Mouse (Mus musculus): ENCODE results near the gene Plekha8. TPM values are rescaled to one million over a fixed set of nuclear protein-coding genes. Genes with fewer than 3 reads are reported as not detected.
A peak's percentile ranks its signal among the peaks of the same experiment; 100 is the strongest.

Plekha8 gene
- polyA plus RNA-seq, 1 experiment from 2014 or later: 21.4 TPM

DNA sequence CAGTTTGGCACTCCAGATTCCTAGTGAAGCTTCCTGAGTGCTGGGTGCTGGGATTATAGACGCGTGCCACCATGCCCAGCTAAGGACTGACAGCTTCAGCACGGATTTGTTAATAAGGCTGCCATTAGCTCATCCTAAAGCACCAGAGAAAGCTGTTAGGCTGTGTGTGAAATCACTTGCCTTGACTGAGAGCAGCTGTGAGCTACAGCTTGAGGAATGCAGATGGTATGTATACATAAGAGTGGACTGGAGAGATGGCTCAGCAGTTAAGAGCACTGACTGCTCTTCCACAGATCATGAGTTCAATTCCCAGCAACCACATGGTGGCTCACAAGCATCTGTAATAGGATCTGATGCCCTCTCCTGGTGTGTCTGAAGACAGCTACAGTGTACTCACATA lies 22.5 kb downstream of the Plekha8 start:
- Histone ChIP-seq H3K4me3 (ENCODE audit: low read depth, low read length) (no peak overlapping the region), H3K27ac (ENCODE audit: low read depth, low read length) (no peak overlapping the region), H3K36me3 (ENCODE audit: control insufficient read depth, insufficient read depth, low read length) (peaks cover 2% of the 10 kb centered on the region; the same call in 1 of the 2 replicates), H3K9me3 (ENCODE audit: control insufficient read depth, low read length) (no peaks in the 10 kb centered on the region), H3K4me1 (ENCODE audit: control insufficient read depth, insufficient read depth, low read length) (no peaks in the 10 kb centered on the region), H3K9ac (ENCODE audit: low read length) (no peak overlapping the region), H3K27me3 (ENCODE audit: control insufficient read depth, insufficient read depth, low read length) (no peaks in the 10 kb centered on the region), H3K4me2 (ENCODE audit: low read depth) (no peak overlapping the region)
- no peak for ATAC-seq (ENCODE audit: insufficient read depth, low FRiP score, low TSS enrichment)
- WGBS: 82% methylated on average over 3 of the region's 3 CpGs
- no peak for DNase-seq (ENCODE audit: low spot score)

DNA sequence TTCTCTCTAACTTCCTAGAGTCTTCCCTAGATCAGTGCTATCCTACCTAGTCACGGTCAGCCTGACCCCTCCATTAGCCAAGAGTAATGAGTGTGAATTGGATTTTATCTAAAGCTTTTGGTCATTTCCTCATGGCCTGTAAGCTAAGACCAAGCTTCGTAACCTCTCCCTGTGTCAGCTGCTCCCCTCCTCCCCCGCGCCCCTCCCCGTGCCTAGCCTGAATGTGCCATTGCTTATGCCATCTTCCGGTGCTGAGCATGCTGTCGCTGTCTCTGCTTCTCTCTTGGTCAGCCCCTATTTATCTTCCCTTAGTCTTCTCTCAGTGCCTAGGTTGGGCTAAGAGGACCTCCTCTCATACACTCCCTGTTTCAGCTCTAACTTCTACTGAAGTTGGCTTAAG lies 24.6 kb downstream of the Plekha8 start:
- no peak overlapping the region for H3K27ac ChIP-seq (ENCODE audit: low read depth, low read length)

DNA sequence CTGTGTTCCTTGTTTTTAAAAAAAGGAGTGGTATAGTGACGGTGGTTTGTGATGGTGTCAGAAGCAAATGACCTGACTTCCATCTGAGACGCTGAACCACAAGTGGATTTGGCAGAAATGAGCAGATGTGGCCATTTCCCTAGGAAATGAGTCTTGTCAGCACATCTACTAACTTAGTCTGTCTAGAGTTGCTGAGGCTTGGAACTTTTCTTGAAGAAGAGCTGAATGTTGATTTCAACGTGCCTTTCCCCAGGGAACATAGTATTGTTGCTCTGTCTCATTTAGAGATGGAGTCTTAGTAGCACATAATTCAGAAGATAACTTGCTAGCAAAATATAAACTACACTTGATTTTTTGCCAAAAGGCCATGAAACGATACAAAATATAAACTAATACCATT lies 25.4 kb downstream of the Plekha8 start:
- Histone ChIP-seq H3K4me1 (ENCODE audit: control insufficient read depth, insufficient read depth, low read length) (no peaks in the 10 kb centered on the region), H3K4me2 (ENCODE audit: low read depth) (no peak overlapping the region), H3K27me3 (ENCODE audit: control insufficient read depth, insufficient read depth, low read length) (no peaks in the 10 kb centered on the region), H3K9ac (ENCODE audit: low read length) (no peak overlapping the region), H3K27ac (ENCODE audit: low read depth, low read length) (no peak overlapping the region), H3K4me3 (ENCODE audit: low read depth, low read length) (no peak overlapping the region), H3K36me3 (ENCODE audit: control insufficient read depth, insufficient read depth, low read length) (peaks cover 2% of the 10 kb centered on the region; the same call in 1 of the 2 replicates), H3K9me3 (ENCODE audit: control insufficient read depth, low read length) (no peaks in the 10 kb centered on the region)
- 80% methylated on average over 4 of the region's 4 CpGs for WGBS
- ATAC-seq (ENCODE audit: insufficient read depth, low FRiP score, low TSS enrichment): no peak
- DNase-seq (ENCODE audit: low spot score): no peak

More for the DNA sequence above, 24.6 kb downstream of the Plekha8 start:
- 97% methylated on average over 7 of the region's 7 CpGs for WGBS
- Histone ChIP-seq H3K4me2 (ENCODE audit: low read depth) (no peak overlapping the region), H3K27me3 (ENCODE audit: control insufficient read depth, insufficient read depth, low read length) (no peaks in the 10 kb centered on the region), H3K4me1 (ENCODE audit: control insufficient read depth, insufficient read depth, low read length) (no peaks in the 10 kb centered on the region), H3K9me3 (ENCODE audit: control insufficient read depth, low read length) (no peaks in the 10 kb centered on the region), H3K9ac (ENCODE audit: low read length) (no peak overlapping the region), H3K36me3 (ENCODE audit: control insufficient read depth, insufficient read depth, low read length) (peaks cover 2% of the 10 kb centered on the region; the same call in 1 of the 2 replicates), H3K4me3 (ENCODE audit: low read depth, low read length) (no peak overlapping the region)
- ATAC-seq (ENCODE audit: insufficient read depth, low FRiP score, low TSS enrichment): no peak
- DNase-seq (ENCODE audit: low spot score): no peak

DNA sequence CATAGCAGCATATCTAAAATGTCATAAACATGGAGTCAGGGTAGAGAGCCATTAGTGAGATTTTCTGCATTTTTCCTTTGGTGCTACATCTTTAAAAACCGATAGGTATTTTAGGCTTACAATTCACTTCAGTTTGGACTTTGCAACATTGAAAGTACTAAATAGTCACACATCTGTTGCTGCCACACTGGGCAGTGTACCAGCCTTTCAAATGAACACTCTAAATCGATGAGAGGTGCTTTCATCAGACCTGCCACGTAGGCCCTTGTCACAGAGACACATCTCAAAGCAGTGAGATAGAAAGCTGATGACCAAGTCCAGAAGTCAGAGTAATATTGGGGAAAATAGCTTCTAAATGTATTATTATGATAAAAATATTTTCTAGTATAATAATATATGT lies 33.5 kb downstream of the Plekha8 start:
- no peaks in the 10 kb centered on the region for H3K4me1 ChIP-seq (ENCODE audit: control insufficient read depth, insufficient read depth, low read length)
- no peak for DNase-seq (ENCODE audit: low spot score)
- H3K27me3 ChIP-seq (ENCODE audit: control insufficient read depth, insufficient read depth, low read length): no peaks in the 10 kb centered on the region
- no peak overlapping the region for H3K27ac ChIP-seq (ENCODE audit: low read depth, low read length)
- H3K4me2 ChIP-seq (ENCODE audit: low read depth): no peak overlapping the region
- ATAC-seq (ENCODE audit: insufficient read depth, low FRiP score, low TSS enrichment): no peak
- no peak overlapping the region for H3K4me3 ChIP-seq (ENCODE audit: low read depth, low read length)
- no peak overlapping the region for H3K9ac ChIP-seq (ENCODE audit: low read length)
- H3K36me3 ChIP-seq (ENCODE audit: control insufficient read depth, insufficient read depth, low read length): no peaks in the 10 kb centered on the region
- H3K9me3 ChIP-seq (ENCODE audit: control insufficient read depth, low read length): no peaks in the 10 kb centered on the region
- WGBS: 90% methylated on average over 3 of the region's 3 CpGs

DNA sequence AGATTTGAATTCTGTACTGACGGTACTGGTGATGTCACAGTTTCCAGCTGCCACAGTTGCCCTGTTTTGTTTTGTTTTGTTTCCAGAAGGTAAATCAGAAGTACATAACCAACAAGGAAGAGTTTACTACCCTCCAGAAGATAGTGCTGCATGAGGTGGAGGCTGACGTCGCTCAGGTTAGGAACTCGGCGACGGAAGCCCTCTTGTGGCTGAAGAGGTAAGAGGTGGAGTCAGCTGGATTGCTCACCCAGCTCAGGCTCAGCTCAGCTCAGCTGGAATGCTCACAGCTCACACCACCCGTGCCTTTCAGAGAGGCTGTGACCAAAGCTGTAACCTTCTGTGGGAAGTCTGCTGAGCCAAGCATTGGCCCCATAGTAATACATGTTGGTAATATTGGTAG lies 34.8 kb downstream of the Plekha8 start:
- peak; percentile 28 for DNase-seq (ENCODE audit: low spot score)
- H3K4me2 ChIP-seq (ENCODE audit: low read depth): no peak overlapping the region
- no peaks in the 10 kb centered on the region for H3K9me3 ChIP-seq (ENCODE audit: control insufficient read depth, low read length)
- no peaks in the 10 kb centered on the region for H3K4me1 ChIP-seq (ENCODE audit: control insufficient read depth, insufficient read depth, low read length)
- no peak overlapping the region for H3K4me3 ChIP-seq (ENCODE audit: low read depth, low read length)
- 31% methylated on average over 7 of the region's 7 CpGs for WGBS
- ATAC-seq (ENCODE audit: insufficient read depth, low FRiP score, low TSS enrichment): no peak
- H3K9ac ChIP-seq (ENCODE audit: low read length): no peak overlapping the region
- no peaks in the 10 kb centered on the region for H3K36me3 ChIP-seq (ENCODE audit: control insufficient read depth, insufficient read depth, low read length)
- no peaks in the 10 kb centered on the region for H3K27me3 ChIP-seq (ENCODE audit: control insufficient read depth, insufficient read depth, low read length)
- H3K27ac ChIP-seq (ENCODE audit: low read depth, low read length): no peak overlapping the region

DNA sequence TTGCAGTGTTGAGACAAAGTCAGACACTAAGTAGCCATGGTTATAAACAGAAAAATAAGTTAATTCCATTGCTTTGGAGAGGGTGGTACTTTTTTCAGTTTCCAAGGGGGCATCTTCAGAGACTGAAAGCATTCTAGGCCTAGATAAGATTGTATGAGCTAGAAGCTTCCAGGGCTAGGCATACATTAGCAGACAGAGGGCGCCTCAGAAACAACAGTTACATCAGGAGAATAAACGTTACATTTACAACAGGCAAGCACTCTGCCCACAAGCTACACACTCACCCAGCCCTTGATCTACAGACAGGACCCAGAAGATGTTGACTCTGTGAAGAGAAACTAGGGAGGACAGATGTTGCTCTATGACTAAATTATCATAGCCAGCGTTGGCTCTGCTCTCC lies 36.6 kb downstream of the Plekha8 start:
- DNase-seq (ENCODE audit: low spot score) (no peak), ATAC-seq (ENCODE audit: insufficient read depth, low FRiP score, low TSS enrichment) (no peak)
- no peaks in the 10 kb centered on the region for H3K27me3 ChIP-seq (ENCODE audit: control insufficient read depth, insufficient read depth, low read length)
- H3K9ac ChIP-seq (ENCODE audit: low read length): no peak overlapping the region
- H3K4me3 ChIP-seq (ENCODE audit: low read depth, low read length): no peak overlapping the region
- no peaks in the 10 kb centered on the region for H3K9me3 ChIP-seq (ENCODE audit: control insufficient read depth, low read length)
- no peaks in the 10 kb centered on the region for H3K4me1 ChIP-seq (ENCODE audit: control insufficient read depth, insufficient read depth, low read length)
- WGBS: 54% methylated on average over 3 of the region's 3 CpGs
- H3K27ac ChIP-seq (ENCODE audit: low read depth, low read length): no peak overlapping the region
- no peaks in the 10 kb centered on the region for H3K36me3 ChIP-seq (ENCODE audit: control insufficient read depth, insufficient read depth, low read length)
- H3K4me2 ChIP-seq (ENCODE audit: low read depth): no peak overlapping the region

DNA sequence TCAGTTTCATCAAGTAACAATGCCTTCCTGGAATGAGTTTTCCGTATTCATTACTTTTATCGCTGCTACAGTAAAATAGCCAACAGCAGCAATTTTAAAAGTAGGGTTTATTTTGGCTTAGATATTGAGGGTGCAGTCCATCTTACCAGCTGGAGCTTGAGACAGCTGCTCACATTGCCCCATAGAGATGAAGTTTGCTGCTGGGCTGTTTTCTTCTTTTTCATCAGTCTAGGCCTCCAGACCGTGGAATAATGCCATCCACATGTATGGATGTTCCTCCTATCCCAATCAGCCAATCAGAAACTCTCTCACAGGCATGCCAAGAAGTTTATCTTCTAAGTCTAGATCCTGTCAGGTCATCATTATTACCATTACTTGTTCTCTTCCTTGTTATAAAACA lies 45.0 kb downstream of the Plekha8 start:
- ATAC-seq (ENCODE audit: insufficient read depth, low FRiP score, low TSS enrichment) (no peak), DNase-seq (ENCODE audit: low spot score) (no peak)
- Histone ChIP-seq H3K4me3 (ENCODE audit: low read depth, low read length) (no peak overlapping the region), H3K4me1 (ENCODE audit: control insufficient read depth, insufficient read depth, low read length) (no peaks in the 10 kb centered on the region), H3K4me2 (ENCODE audit: low read depth) (no peak overlapping the region), H3K27me3 (ENCODE audit: control insufficient read depth, insufficient read depth, low read length) (no peaks in the 10 kb centered on the region), H3K9me3 (ENCODE audit: control insufficient read depth, low read length) (no peaks in the 10 kb centered on the region), H3K27ac (ENCODE audit: low read depth, low read length) (no peak overlapping the region), H3K9ac (ENCODE audit: low read length) (no peak overlapping the region), H3K36me3 (ENCODE audit: control insufficient read depth, insufficient read depth, low read length) (0 out of 2 replicates have a peak, but pooled peaks cover 2% of the 10 kb centered on the region)
- WGBS: 93% methylated on average over 3 of the region's 3 CpGs

DNA sequence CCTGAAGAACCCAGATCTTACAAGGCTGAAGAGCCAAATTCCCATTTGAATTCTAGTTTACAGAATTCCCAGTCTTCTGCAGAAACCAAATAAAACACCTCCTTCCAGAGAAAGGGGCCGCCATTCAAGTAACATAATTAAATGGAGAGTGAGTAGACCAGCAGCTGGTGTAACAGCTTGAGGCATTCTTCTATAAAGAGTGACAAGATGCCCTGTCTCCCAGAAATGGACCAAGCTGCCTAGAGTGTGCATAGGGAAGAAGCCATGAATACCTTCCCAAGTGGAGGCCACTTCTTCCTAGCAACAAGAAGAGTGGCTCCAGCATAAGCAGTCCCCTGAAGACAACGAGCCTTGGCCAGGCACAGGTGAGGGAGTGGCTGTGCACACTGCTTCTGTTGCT lies 47.0 kb downstream of the Plekha8 start:
- H3K27ac ChIP-seq (ENCODE audit: low read depth, low read length): no peak overlapping the region
- no peaks in the 10 kb centered on the region for H3K9me3 ChIP-seq (ENCODE audit: control insufficient read depth, low read length)
- 87% methylated on average over 2 of the region's 2 CpGs for WGBS
- no peaks in the 10 kb centered on the region for H3K27me3 ChIP-seq (ENCODE audit: control insufficient read depth, insufficient read depth, low read length)
- H3K4me1 ChIP-seq (ENCODE audit: control insufficient read depth, insufficient read depth, low read length): no peaks in the 10 kb centered on the region
- DNase-seq (ENCODE audit: low spot score) (no peak), ATAC-seq (ENCODE audit: insufficient read depth, low FRiP score, low TSS enrichment) (no peak)
- H3K4me2 ChIP-seq (ENCODE audit: low read depth): no peak overlapping the region
- H3K36me3 ChIP-seq (ENCODE audit: control insufficient read depth, insufficient read depth, low read length): 0 out of 2 replicates have a peak, but pooled peaks cover 2% of the 10 kb centered on the region
- no peak overlapping the region for H3K9ac ChIP-seq (ENCODE audit: low read length)
- H3K4me3 ChIP-seq (ENCODE audit: low read depth, low read length): no peak overlapping the region

DNA sequence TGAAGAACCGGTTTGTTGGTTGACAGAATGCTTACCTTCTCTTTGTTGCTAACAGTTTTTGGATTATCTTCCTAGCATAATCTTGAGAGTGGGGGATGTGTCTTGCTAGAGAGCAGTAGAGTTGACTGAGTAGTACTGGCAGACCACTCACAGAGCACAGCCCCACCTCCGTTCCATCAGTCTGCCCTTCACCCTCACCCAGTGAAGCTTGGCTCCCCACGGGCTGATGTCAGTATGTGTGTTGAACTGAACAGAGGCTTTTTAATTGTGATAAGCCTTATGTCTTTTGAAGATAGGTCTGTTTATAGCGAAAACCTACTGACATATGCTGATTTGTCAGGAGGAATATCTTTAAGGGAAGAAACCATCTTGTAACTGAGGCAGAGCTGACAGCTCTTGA lies 48.3 kb downstream of the Plekha8 start:
- H3K4me3 ChIP-seq (ENCODE audit: low read depth, low read length): no peak overlapping the region
- no peak overlapping the region for H3K27ac ChIP-seq (ENCODE audit: low read depth, low read length)
- H3K9ac ChIP-seq (ENCODE audit: low read length): no peak overlapping the region
- ATAC-seq (ENCODE audit: insufficient read depth, low FRiP score, low TSS enrichment): no peak
- H3K4me2 ChIP-seq (ENCODE audit: low read depth): no peak overlapping the region
- no peaks in the 10 kb centered on the region for H3K27me3 ChIP-seq (ENCODE audit: control insufficient read depth, insufficient read depth, low read length)
- H3K4me1 ChIP-seq (ENCODE audit: control insufficient read depth, insufficient read depth, low read length): no peaks in the 10 kb centered on the region
- 0 out of 2 replicates have a peak, but pooled peaks cover 2% of the 10 kb centered on the region for H3K36me3 ChIP-seq (ENCODE audit: control insufficient read depth, insufficient read depth, low read length)
- DNase-seq (ENCODE audit: low spot score): no peak
- H3K9me3 ChIP-seq (ENCODE audit: control insufficient read depth, low read length): no peaks in the 10 kb centered on the region
- 87% methylated on average over 4 of the region's 4 CpGs for WGBS

Measured in neural tube, embryonic 11.5 days (tissue).